ENCODE assay signal across 8 mouse cellular contexts in genomic region chr13:99514917-99515591, GRCm38 (mm10). TPM values are rescaled to one million over a fixed set of nuclear protein-coding genes. Genes with fewer than 3 reads are reported as not detected.
DNase-seq lines count a peak whose midpoint lies in the region; ATAC-seq and TF ChIP-seq lines count a peak whose summit lies in the region.

No protein-coding gene starts in this region.

- peak overlapping the region; percentile 74 for H3K9ac ChIP-seq in embryonic facial prominence, embryonic 12.5 days
- H3K9ac ChIP-seq in heart, adult 2 months (ENCODE audit: low read depth, low read length), result peak overlapping the region; percentile 69
- H3K9ac ChIP-seq in liver, adult 2 months (ENCODE audit: low read depth, low read length), result no peak overlapping the region
- H3K9ac ChIP-seq in midbrain, postnatal 0 days (replicated peaks; ENCODE audit: low read length, poor library complexity, severe bottlenecking), result peak overlapping the region; percentile 97

- peak; percentile 79 for ATAC-seq in embryonic facial prominence, embryonic 12.5 days (ENCODE audit: insufficient number of reproducible peaks, insufficient read depth, low FRiP score, low TSS enrichment)
- ATAC-seq in midbrain, postnatal 0 days (ENCODE audit: low FRiP score), result peak; percentile 72

- WGBS in embryonic facial prominence, embryonic 12.5 days, result under 1% methylated on average over 44 of the region's 48 CpGs
- 1% methylated on average over 40 of the region's 48 CpGs for WGBS in heart, adult 2 months
- under 1% methylated on average over 48 of the region's 48 CpGs for WGBS in kidney, adult 2 months
- WGBS in liver, adult 2 months, result 2% methylated on average over 47 of the region's 48 CpGs
- under 1% methylated on average over 44 of the region's 48 CpGs for WGBS in midbrain, postnatal 0 days

- no peaks in the 10 kb centered on the region for H3K79me2 ChIP-seq in heart, adult 2 months (replicated peaks; ENCODE audit: control insufficient read depth, insufficient read depth, low read length)
- H3K79me2 ChIP-seq in liver, adult 2 months (ENCODE audit: control insufficient read depth, insufficient read depth, low read length), result no peaks in the 10 kb centered on the region

- peak; percentile 45 for TF ChIP-seq CTCF in heart, adult 2 months (IDR thresholded peaks at IDR 0.05)
- TF ChIP-seq CTCF in kidney, adult 2 months (conservative IDR thresholded peaks at IDR 0.05; ENCODE audit: insufficient read depth, insufficient read length, low read depth, low read length), result no peak
- no peak for TF ChIP-seq CTCF in liver, adult 2 months (IDR thresholded peaks at IDR 0.05; ENCODE audit: low read depth, low read length)
- TF ChIP-seq CTCF in midbrain, postnatal 0 days (IDR thresholded peaks at IDR 0.05), result peak; percentile 61

- peak overlapping the region; percentile 86 for H3K4me3 ChIP-seq in embryonic facial prominence, embryonic 12.5 days
- peak overlapping the region; percentile 66 for H3K4me3 ChIP-seq in heart, adult 2 months
- H3K4me3 ChIP-seq in kidney, adult 2 months (ENCODE audit: insufficient read depth, low read depth, low read length), result peak overlapping the region; percentile 71
- H3K4me3 ChIP-seq in liver, adult 2 months (ENCODE audit: insufficient read depth, low read depth, low read length), result peak overlapping the region; percentile 41
- peak overlapping the region; percentile 85 for H3K4me3 ChIP-seq in midbrain, postnatal 0 days (ENCODE audit: low read depth, low read length)

- no peaks in the 10 kb centered on the region for H3K9me3 ChIP-seq in embryonic facial prominence, embryonic 12.5 days
- no peaks in the 10 kb centered on the region for H3K9me3 ChIP-seq in midbrain, postnatal 0 days (ENCODE audit: low read length)

- TF ChIP-seq EP300 in heart, adult 2 months (IDR thresholded peaks at IDR 0.05; ENCODE audit: insufficient read depth, low read depth, low read length), result 0 out of 2 replicates have a peak, but pooled peaks have one; percentile 56

- peak; percentile 65 for DNase-seq in layer of hippocampus, adult 11-12 months (ENCODE audit: low spot score)
- no peak for DNase-seq in layer of hippocampus, adult 9-10 months (ENCODE audit: low spot score)
- DNase-seq in heart, adult 2 months, result peak; percentile 83 to 87
- DNase-seq in kidney, adult 2 months, result peak; percentile 67
- DNase-seq in liver, adult 2 months (ENCODE audit: extremely low read depth, low read depth, low spot score), result no peak
- DNase-seq in midbrain, postnatal 0 days (ENCODE audit: low spot score), result peak; percentile 95
- peak; percentile 91 for DNase-seq in testis, postnatal 10 days (ENCODE audit: low spot score)

- H3K4me2 ChIP-seq in embryonic facial prominence, embryonic 12.5 days (replicated peaks), result peak overlapping the region; percentile 90
- H3K4me2 ChIP-seq in midbrain, postnatal 0 days (ENCODE audit: low read depth, low read length, poor library complexity, severe bottlenecking), result peak overlapping the region; percentile 86

- no peaks in the 10 kb centered on the region for H3K27me3 ChIP-seq in embryonic facial prominence, embryonic 12.5 days
- H3K27me3 ChIP-seq in heart, adult 2 months (ENCODE audit: control insufficient read depth, insufficient read depth, low read length), result no peaks in the 10 kb centered on the region
- H3K27me3 ChIP-seq in kidney, adult 2 months (replicated peaks; ENCODE audit: control insufficient read depth, insufficient read depth, low read length), result no peaks in the 10 kb centered on the region; the same call in 1 of the 2 replicates
- H3K27me3 ChIP-seq in liver, adult 2 months (ENCODE audit: control insufficient read depth, insufficient read depth, low read length), result peaks cover 26% of the 10 kb centered on the region
- H3K27me3 ChIP-seq in midbrain, postnatal 0 days (ENCODE audit: insufficient read depth, low read length), result no peaks in the 10 kb centered on the region

- no peaks in the 10 kb centered on the region for H3K36me3 ChIP-seq in embryonic facial prominence, embryonic 12.5 days
- H3K36me3 ChIP-seq in heart, adult 2 months (ENCODE audit: control insufficient read depth, insufficient read depth, low read length), result no peaks in the 10 kb centered on the region
- H3K36me3 ChIP-seq in kidney, adult 2 months (ENCODE audit: control insufficient read depth, insufficient read depth, low read length), result no peaks in the 10 kb centered on the region
- H3K36me3 ChIP-seq in liver, adult 2 months (ENCODE audit: control insufficient read depth, insufficient read depth, low read length), result no peaks in the 10 kb centered on the region
- no peaks in the 10 kb centered on the region; the same call in 1 of the 2 replicates for H3K36me3 ChIP-seq in midbrain, postnatal 0 days (ENCODE audit: insufficient read depth, low read length)

- intact Hi-C loops in heart, adult 2 months (cut with DNase I), result loop anchor here (5.0 kb wide), 2 partner anchors 103 to 322 kb away; no protein-coding TSS in a partner anchor

- peak overlapping the region; percentile 86 for H3K27ac ChIP-seq in embryonic facial prominence, embryonic 12.5 days
- H3K27ac ChIP-seq in heart, adult 2 months, result peak overlapping the region; percentile 64
- H3K27ac ChIP-seq in kidney, adult 2 months (ENCODE audit: insufficient read depth, low read depth, low read length), result no peak overlapping the region
- no peak overlapping the region for H3K27ac ChIP-seq in liver, adult 2 months (replicated peaks; ENCODE audit: insufficient read depth, low read depth, low read length)
- peak overlapping the region; percentile 99 for H3K27ac ChIP-seq in midbrain, postnatal 0 days (ENCODE audit: low read depth, low read length)

- peaks cover 9% of the 10 kb centered on the region; the same call in 1 of the 2 replicates for H3K4me1 ChIP-seq in embryonic facial prominence, embryonic 12.5 days
- H3K4me1 ChIP-seq in heart, adult 2 months (ENCODE audit: control insufficient read depth, insufficient read depth, low read length), result peaks cover 3% of the 10 kb centered on the region
- no peaks in the 10 kb centered on the region for H3K4me1 ChIP-seq in kidney, adult 2 months (ENCODE audit: control insufficient read depth, insufficient read depth, low read length)
- peaks cover 3% of the 10 kb centered on the region; the same call in 1 of the 2 replicates for H3K4me1 ChIP-seq in liver, adult 2 months (ENCODE audit: control insufficient read depth, insufficient read depth, low read length)
- H3K4me1 ChIP-seq in midbrain, postnatal 0 days (ENCODE audit: insufficient read depth, low read length), result peaks cover 5% of the 10 kb centered on the region; the same call in 1 of the 2 replicates

- peak; percentile 45; the same call in 1 of the 2 replicates for TF ChIP-seq POLR2A in heart, adult 2 months (IDR thresholded peaks at IDR 0.05; ENCODE audit: insufficient read depth, low read depth, low read length)
- TF ChIP-seq POLR2A in kidney, adult 2 months (IDR thresholded peaks at IDR 0.05; ENCODE audit: low read depth, low read length), result no peak
- TF ChIP-seq POLR2A in liver, adult 2 months (IDR thresholded peaks at IDR 0.05; ENCODE audit: extremely low read depth, insufficient read depth, low read length), result no peak

RNA-seq across cellular contexts. Expression of gene Map1b, which starts 1.3 kb away (rescaled TPM):
- polyA plus RNA-seq in embryonic facial prominence, embryonic 12.5 days (2016; fragmentation: Nextera tagmentation; extraction: Ambion mirVana), result 272 and 301 TPM in 2 replicates
- total RNA-seq in heart, adult 2 months (2021), result 10 to 100 TPM; 10.2 to 14.6 TPM
- 2.1 and 3.5 TPM in 2 replicates for polyA plus RNA-seq in heart, adult 2 months (2012; rRNA removed)
- polyA plus RNA-seq in kidney, adult 2 months (2012; rRNA removed), result 0.98 and 1.3 TPM in 2 replicates
- total RNA-seq in liver, adult 2 months (2014; rRNA removed), result 0.18 and 0.54 TPM in 2 replicates
- 0.02 and 0.09 TPM in 2 replicates for polyA plus RNA-seq in liver, adult 2 months (2012; rRNA removed)
- 913 and 940 TPM in 2 replicates for total RNA-seq in midbrain, postnatal 0 days (2014; rRNA removed)
- 1,865 and 2,125 TPM in 2 replicates for polyA plus RNA-seq in midbrain, postnatal 0 days (2015; fragmentation: Nextera tagmentation; extraction: Ambion mirVana)

Comparison
In these comparisons a context has a peak if more than half of its experiments do, and no peak if none do; other contexts are left out.
1. DNase-seq: peak in layer of hippocampus, adult 11-12 months (single experiment), heart, adult 2 months (2 of 2), kidney, adult 2 months (single experiment), midbrain, postnatal 0 days (single experiment) and testis, postnatal 10 days (single experiment); none in layer of hippocampus, adult 9-10 months (single experiment) and liver, adult 2 months (single experiment).
2. H3K27ac ChIP-seq: peak in embryonic facial prominence, embryonic 12.5 days (single experiment), heart, adult 2 months (single experiment) and midbrain, postnatal 0 days (single experiment); none in kidney, adult 2 months (single experiment) and liver, adult 2 months (single experiment).
3. CTCF ChIP-seq: peak in heart, adult 2 months (single experiment) and midbrain, postnatal 0 days (single experiment); none in kidney, adult 2 months (single experiment) and liver, adult 2 months (single experiment).
4. RNA of gene Map1b, which starts 1.3 kb away (polyA plus RNA-seq): 1,865 to 2,125 TPM in midbrain, postnatal 0 days and 272 to 301 TPM in embryonic facial prominence, embryonic 12.5 days; 2.1 to 3.5 TPM in heart, adult 2 months, 0.98 to 1.3 TPM in kidney, adult 2 months and 0.02 to 0.09 TPM in liver, adult 2 months; every median in the first group is over 10 times any median in the second.
5. Peak in every context shown above with its lines, with median percentiles within 50 percentile points of each other: H3K4me3 ChIP-seq.